ENCODE assay signal across 8 mouse cellular contexts in the genomic region with DNA sequence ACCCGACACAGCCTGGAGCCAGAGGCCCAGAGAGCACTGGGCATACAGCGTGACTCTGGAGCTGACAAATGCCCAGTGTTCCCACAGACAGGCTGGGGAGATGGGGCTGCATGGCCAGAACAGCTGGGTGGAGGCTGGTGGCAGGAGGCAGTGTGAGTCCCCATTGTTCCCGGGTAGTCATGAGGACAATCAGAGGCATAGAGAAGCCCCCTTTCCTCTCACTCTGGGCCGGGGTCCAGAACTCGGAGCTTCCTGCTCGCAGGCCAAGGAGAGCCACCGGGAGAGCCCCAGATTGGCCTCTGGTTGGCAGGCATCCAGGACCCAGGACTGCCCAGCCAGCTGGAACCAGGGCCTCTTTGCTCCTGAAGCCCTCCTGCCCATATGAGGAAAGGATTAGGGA.
DNase-seq lines count a peak whose midpoint lies in the region; ATAC-seq and TF ChIP-seq lines count a peak whose summit lies in the region.

No protein-coding gene starts in this region.

- no peaks in the 10 kb centered on the region for H3K9me3 ChIP-seq in stomach, postnatal 0 days (ENCODE audit: control insufficient read depth, low read length)

- WGBS in stomach, postnatal 0 days = 43% methylated on average over 5 of the region's 7 CpGs

- no peaks in the 10 kb centered on the region for H3K4me1 ChIP-seq in stomach, postnatal 0 days (replicated peaks; ENCODE audit: control insufficient read depth, insufficient read depth)

- ATAC-seq in stomach, postnatal 0 days (ENCODE audit: low FRiP score, low TSS enrichment) = peak; percentile 45

- no peaks in the 10 kb centered on the region for H3K36me3 ChIP-seq in stomach, postnatal 0 days (ENCODE audit: control insufficient read depth, insufficient read depth, low read length)

- H3K9ac ChIP-seq in stomach, postnatal 0 days (ENCODE audit: low read length) = no peak overlapping the region

- intact Hi-C loops in left cerebral cortex, postnatal 4 days (cut with DNase I) = no loop called here

- no peak for TF ChIP-seq CTCF in stomach, postnatal 0 days (IDR thresholded peaks at IDR 0.05; ENCODE audit: low read depth)

- no peaks in the 10 kb centered on the region for H3K27me3 ChIP-seq in stomach, postnatal 0 days (ENCODE audit: control insufficient read depth, insufficient read depth, low read length)

- no peak overlapping the region for H3K4me3 ChIP-seq in stomach, postnatal 0 days (ENCODE audit: low read depth, low read length)

- no peak for TF ChIP-seq EP300 in stomach, postnatal 0 days (optimal IDR thresholded peaks at IDR 0.05)

- no peak overlapping the region for H3K4me2 ChIP-seq in stomach, postnatal 0 days (replicated peaks; ENCODE audit: low read depth)

- DNase-seq in adrenal gland, adult 2 months = peak; percentile 23
- no peak for DNase-seq in adrenal gland, adult 18-20 months (ENCODE audit: low spot score in 2 of 2)
- peak; percentile 96 for DNase-seq in brain, adult 2 months (ENCODE audit: low read depth, low spot score)
- DNase-seq in frontal cortex, postnatal 10 days (ENCODE audit: low spot score in 2 of 2) = peak; percentile 72 to 78
- peak; percentile 50 for DNase-seq in kidney, adult 9 months
- peak; percentile 96 for DNase-seq in left cerebral cortex, postnatal 4 days
- peak; percentile 41 for DNase-seq in stomach, postnatal 0 days (ENCODE audit: low spot score)
- DNase-seq in yolk sac, embryonic 10.5 days (ENCODE audit: low spot score) = no peak

- no peak overlapping the region for H3K27ac ChIP-seq in stomach, postnatal 0 days (replicated peaks)

Comparison
In these comparisons a context has a peak if more than half of its experiments do, and no peak if none do; other contexts are left out.
1. DNase-seq: peak in adrenal gland, adult 2 months (single experiment), brain, adult 2 months (single experiment), frontal cortex, postnatal 10 days (2 of 2), kidney, adult 9 months (single experiment), left cerebral cortex, postnatal 4 days (single experiment) and stomach, postnatal 0 days (single experiment); none in adrenal gland, adult 18-20 months (0 of 2) and yolk sac, embryonic 10.5 days (single experiment).